Mouse (Mus musculus): ENCODE results near the gene Ogt. TPM values are rescaled to one million over a fixed set of nuclear protein-coding genes. Genes with fewer than 3 reads are reported as not detected.

The Ogt gene
- polyA plus RNA-seq (2015; fragmentation: Nextera tagmentation; extraction: Ambion mirVana): 41.3 and 82.1 TPM in 2 replicates

GRCm38 (mm10) chrX:101639741-101640166, at the start of gene Ogt:
Gene Ogt, plus strand, starts transcription at chrX:101640060.

GRCm38 (mm10) chrX:101733828-101734319, 94.0 kb downstream of the Ogt start, which contains the start of gene Cxcr3:
Gene Cxcr3, minus strand, starts transcription at chrX:101734269.

Other genes starting within 250 kb of the Ogt start
- 20.4 and 28.5 TPM in 2 replicates for gene Zmym3, start 219.2 kb upstream of the Ogt start, polyA plus RNA-seq (2015; fragmentation: Nextera tagmentation; extraction: Ambion mirVana)
- gene Nono, start 210.7 kb upstream of the Ogt start, polyA plus RNA-seq (2015; fragmentation: Nextera tagmentation; extraction: Ambion mirVana): 130 and 162 TPM in 2 replicates
- 0.71 and 2.5 TPM in 2 replicates for gene Itgb1bp2, start 191.0 kb upstream of the Ogt start, polyA plus RNA-seq (2015; fragmentation: Nextera tagmentation; extraction: Ambion mirVana)
- gene Taf1, start 107.3 kb upstream of the Ogt start, polyA plus RNA-seq (2015; fragmentation: Nextera tagmentation; extraction: Ambion mirVana): 5.1 and 5.4 TPM in 2 replicates
- gene Cxcr3, start 94.2 kb downstream of the Ogt start, polyA plus RNA-seq (2015; fragmentation: Nextera tagmentation; extraction: Ambion mirVana): 0.50 TPM in 1 of 2 replicates, not detected in the other
- gene Gm4779, start 154.4 kb downstream of the Ogt start, polyA plus RNA-seq (2015; fragmentation: Nextera tagmentation; extraction: Ambion mirVana): 0.08 TPM in 1 of 2 replicates, not detected in the other
- 0.28 TPM in 1 of 2 replicates, not detected in the other for gene 8030474K03Rik, start 154.6 kb downstream of the Ogt start, polyA plus RNA-seq (2015; fragmentation: Nextera tagmentation; extraction: Ambion mirVana)
- gene Nhsl2, start 209.3 kb downstream of the Ogt start, polyA plus RNA-seq (2015; fragmentation: Nextera tagmentation; extraction: Ambion mirVana): 4.0 and 5.4 TPM in 2 replicates

All from adrenal gland, postnatal 0 days (tissue).